Mouse (Mus musculus) erythroblast, embryonic 14.5 days (primary cell): ENCODE results near the gene Sfxn5.

Source experiments
- GATA1 ChIP-seq: IDR thresholded peaks from 2 replicates; pipeline ENCODE4 v1.6.1; 2012; ENCODE audit warnings: low read length, inconsistent platforms, mixed read lengths
- TAL1 ChIP-seq: IDR thresholded peaks from 3 replicates; pipeline ENCODE4 v1.6.1; 2012; ENCODE audit warnings: low read length, inconsistent platforms, mixed read lengths

DNA sequence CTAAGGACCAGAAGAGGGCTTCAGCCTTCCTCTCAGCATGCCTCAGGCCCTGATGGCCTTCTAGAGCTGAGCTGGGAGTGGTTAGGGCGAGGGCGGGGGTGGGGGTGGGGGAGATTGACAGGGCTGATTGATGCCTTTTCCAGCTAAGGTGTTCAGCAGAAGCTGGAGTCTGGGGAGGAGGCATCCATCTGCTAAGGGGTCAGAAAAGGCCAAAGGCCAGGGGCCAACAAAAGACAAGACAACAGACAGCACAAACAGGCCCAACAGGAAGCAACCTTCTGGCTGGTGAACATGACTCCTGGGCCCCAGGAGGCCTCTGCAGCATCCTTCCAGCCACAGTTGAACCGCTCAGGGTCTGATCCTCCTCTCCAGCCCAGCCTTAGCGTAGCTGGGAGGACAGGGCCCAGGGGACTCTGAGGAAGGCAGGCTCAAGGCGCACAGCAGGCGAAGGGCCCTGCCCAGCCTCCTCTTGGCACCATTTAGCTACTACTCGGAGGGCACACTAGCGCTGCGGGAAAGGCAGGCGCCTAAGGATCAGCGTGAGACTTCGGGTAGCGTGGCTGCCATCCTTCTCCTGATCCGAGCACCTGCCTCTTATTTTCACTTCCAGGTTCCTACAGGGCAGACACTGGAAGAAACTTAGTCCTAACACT lies 109.6 kb downstream of the Sfxn5 start:
- TF ChIP-seq GATA1 (no peak), TAL1 (no peak)
